Mouse (Mus musculus) mouse trophoblast stem cell (cell line): ENCODE measurements at regions not wholly inside any gene's neighbourhood (a gene's known extent, or its start where the extent isn't known, plus 50 kb on each side); places are given as distances from the start of the nearest gene placed in this dataset.

Source experiments
- in situ Hi-C, 2 experiments: fragments of 300-500 bp; cut with MseI, MboI; formaldehyde crosslinking; loops; 2 replicates in 1 of 2; 3 replicates in 1 of 2; pipeline ENCODE4 v1.15.1; 2025

DNA sequence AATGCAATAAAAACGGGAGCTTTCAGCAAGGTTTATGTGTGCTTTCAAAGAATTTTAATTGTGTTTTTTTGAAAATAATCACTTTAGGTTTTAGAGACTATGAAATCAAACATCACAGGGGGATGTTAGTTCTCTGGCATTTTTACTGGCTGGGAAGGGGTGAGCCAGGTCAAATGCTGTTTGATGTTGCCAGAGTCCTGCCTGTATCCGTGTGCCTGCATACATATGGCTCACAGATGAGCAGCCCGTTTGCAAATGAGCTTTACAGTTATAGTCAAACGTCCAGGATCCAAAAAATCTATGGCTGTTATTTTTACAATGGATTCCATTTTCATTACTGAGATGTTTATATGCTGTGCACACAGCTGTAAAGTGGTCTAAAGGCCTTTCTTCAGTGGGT is 354.7 kb downstream of the Ice1 start:
- in situ Hi-C loops: no loop called here

DNA sequence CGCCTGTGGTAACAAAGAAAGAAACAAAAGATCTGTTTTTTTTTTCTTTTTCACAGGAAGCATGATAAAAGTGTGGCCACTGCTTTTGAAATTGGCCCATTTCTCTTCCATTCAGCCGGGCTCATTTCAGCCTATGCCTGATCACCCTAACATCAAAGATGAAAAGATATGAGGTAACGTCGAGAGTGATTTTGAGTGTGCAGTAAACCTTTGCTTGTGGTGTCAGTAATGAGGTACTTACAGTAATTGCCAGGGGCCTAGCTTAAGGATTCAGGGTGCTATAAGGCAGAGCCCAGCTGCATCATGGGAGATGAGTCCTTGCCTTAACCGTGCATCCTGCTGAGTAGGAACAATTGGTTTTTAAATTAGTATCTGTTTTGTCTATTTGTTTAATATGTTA is 354.2 kb downstream of the Ice1 start:
- in situ Hi-C loops: no loop called here

DNA sequence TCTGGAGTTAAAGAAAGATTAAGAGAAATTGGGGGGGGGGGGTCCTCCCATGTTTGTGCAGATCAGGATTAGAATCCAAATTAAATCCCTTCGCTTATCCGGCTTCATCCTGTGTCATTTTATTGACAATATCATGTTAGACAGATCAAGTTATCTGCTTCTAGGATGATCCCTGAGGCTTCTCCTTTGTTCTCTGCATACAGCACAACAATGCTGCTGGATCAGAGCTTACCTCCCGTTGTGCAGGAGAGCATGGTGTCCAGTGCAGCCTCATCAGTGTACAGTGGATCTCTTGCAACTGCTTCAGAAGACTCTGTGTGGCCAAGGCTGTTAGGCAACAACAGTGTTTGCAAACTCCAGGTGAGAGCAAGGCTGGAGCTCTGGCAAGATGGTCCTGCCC is 344.7 kb downstream of the Ice1 start:
- in situ Hi-C loops: no loop called here

DNA sequence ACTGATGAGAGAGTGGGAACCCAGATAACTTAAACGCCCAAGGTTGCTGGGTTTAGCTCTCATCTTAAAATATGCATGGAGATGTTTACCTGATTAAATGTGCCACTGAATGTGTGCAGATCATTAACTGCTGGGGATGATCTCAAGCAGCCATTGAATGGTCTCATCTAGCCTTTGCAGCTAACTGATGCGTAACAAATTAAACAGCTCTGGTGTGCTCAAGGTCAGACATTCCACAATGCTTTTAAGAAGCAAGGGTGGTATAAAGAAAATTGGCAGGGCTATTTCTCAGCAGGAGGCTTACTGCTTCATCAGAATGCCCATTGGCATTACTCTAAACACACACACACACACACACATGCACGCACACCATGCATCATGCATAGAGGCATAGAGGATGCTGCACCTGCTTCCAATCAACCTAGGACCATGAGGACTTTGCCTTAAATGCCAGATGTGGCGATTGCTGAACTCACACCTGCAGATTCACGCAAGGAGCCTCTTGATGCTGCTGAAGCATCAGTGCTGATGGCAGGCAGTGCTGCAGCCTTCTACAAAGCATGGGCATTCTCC is 333.4 kb downstream of the Ice1 start:
- in situ Hi-C loops: no loop called here

DNA sequence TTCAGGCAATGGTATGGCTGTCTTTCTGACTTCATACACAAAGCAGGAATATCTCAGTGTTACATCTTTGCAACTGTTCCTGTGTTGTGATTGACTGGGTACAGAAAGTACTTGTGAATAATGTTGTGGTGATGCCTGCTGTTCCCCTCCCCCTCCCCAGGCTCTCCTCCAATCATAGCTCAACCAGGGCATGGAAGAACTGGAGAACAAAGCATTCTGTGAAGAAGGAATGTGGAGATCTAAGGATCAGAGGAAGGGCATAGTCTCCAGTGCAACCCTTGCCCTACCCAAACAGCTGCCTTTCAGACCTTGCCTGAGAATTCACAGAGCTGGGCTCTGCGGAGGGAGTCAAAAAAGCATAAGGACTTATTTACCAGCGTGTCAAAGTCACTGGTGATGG is 326.9 kb downstream of the Ice1 start:
- in situ Hi-C loops: no loop called here

DNA sequence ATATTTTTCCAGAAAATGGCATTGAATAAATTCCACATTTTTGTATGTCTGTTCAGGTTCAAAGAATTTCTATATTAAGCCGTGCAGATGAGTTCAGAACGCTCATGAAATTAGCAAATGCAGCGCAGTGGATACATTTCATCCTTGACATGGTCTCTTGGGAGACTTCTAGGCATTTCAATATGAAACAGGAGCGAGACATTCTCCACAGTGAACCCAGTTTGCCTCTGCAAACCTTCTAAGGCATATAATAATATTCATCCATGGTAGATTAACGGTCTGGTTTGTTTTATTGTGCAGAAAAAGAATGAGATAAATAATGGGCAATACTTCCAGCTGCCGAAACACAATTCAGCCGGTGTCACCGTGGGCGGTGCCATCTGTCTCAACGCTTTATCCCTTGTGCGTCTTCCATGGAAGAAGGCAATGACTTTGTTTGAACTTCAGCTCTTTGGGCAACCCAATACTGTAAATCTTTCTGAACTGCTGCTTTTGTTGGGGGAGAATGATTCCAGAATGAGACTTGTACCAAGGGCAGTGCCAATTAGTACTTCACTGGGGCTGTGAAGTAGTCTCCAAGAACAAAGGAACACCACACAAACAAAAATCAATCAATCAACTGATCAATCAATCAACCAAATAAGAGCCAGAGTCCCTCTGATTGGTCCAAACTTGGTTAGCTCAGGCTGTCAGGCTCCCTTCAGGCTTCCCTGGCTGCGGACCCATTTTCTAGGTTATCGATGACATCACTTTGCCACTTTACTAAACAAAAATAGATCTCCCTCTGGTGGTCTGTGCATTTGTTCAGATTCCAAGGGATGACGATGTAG is 326.0 kb downstream of the Ice1 start:
- in situ Hi-C loops: no loop called here

DNA sequence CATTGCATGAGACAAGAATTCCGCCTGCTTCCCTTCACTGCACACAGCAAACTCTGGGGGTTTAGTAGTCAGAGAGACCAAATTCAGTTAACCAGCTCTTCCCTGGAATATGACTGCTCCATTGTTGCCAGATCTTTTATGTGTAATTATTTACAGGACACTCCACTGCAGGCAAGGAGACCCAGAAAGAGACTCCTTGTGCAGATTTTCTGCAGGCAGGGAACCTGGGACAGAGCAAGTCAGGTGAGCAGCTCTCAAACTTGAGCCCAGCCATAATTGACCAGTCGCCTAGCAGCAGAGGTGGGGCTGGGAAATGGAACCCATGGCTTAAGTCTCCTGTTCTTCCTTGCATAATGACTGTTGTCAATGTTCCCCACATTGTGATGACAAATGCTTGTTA is 324.2 kb downstream of the Ice1 start:
- in situ Hi-C loops: no loop called here

DNA sequence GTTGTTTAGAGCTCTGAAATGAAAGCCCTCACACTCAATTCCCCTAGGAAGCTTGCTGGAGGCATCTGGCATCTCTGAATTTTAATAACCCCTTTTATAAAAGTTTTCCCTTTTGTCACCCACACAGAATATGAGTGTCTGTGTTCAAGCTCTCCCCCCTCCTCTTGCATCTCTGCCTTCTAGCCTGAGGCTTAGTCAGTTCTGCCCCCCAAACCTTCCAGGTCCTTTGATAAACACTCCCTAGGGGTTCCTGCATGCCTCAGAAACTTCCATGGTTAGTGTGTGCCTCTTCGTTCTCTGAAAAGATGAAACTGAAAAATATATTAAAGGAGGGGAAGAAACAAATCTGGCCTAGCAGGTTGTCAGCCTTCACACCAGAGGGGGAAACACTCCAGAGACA is 313.9 kb downstream of the Ice1 start:
- in situ Hi-C loops: no loop called here

DNA sequence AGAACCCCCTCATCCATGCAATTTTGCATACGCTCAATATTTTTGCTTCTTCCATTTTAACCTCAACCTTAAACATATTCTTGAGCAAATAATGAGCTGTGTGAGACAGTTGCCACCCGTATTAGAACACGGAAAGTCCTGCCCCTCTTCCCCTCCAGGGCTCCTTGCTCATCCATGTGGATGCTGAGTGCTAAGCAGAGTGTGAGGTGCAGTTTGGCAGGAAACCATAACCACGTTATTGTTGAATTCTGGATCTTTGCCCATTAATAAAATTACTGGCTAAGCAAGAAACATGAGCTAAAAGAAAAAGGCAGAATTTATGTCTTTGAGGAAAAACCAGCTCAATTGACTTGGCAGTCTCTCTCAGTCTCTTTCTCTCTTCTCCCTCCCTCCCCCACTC is 301.4 kb downstream of the Ice1 start:
- in situ Hi-C loops: no loop called here

DNA sequence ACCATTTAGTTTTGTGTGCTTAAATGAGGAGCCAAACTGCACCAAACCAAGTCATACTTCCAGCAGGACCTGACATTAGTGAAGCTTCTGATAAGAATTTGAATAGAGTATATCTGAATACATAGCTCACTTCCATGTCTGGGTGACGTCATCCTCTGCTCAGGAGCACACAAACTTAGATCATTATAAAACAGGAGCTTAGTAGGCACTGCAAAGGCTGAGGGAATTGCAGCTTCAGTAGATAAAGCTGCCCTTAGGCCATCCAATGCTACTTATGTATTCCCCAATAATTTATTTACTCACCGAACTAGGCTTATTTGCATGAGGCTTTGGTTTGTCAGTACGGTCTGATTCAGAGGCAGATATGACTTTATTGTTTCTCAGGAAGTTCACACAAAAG is 297.0 kb downstream of the Ice1 start:
- in situ Hi-C loops: no loop called here

DNA sequence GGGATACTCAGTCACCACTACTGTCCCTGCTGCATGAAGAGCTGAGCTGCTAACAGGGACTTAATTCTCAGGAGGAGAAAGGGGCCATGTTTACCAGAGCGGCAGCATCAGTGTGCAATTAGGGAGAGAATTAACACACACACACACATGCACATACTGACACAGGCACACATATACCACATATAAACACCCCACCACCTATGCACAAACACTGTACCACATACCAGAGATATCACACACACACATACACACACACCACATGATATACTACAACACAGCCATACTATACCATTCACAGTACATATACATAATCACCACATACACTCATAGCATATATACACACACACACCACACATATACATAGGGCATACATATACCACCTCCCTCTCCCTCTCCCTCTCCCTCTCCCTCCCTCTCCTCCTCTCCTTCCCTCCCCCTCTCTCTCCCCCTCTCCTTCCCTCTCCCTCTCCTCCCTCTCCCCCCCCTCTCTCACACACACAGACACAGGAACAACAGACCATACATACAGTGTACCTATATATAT is 294.2 kb downstream of the Ice1 start:
- in situ Hi-C loops: no loop called here

DNA sequence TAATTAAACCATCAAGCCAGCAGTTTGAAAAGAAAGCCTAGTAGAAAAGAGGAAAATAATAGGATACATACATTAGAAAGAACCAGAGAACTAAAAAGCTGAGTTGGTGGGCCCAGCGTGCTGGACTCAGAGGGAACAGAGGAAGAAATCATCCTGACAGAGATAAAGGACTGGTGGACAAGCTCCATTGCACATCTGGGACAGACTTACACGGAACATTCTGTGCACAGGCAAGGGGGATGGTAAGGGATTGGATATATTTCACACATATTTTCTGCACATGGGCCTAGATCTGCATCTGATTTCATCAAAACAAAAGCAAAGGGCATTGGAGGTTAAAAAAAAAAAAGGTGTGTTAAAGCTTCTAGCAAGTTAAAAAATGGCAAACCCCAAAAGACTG is 293.5 kb downstream of the Ice1 start:
- in situ Hi-C loops: no loop called here

DNA sequence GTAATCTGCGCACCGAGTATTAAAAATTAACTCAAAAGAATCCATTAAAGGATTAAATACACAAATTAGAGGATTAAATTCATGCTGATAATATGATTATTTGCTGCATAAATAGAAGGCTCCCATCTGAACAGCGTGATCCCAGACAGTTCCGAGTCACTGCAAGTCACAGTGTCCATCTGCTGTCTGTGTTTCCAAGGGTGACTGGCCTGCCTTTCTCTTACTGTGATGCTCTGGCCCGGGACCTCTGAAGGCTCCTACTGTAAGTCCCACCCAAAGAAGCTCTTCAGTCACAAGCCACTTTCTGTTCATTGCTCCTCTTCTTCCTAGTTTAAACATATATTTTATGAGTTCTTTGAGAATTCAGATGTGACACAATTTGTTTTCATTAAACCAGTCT is 293.1 kb downstream of the Ice1 start:
- in situ Hi-C loops: no loop called here

DNA sequence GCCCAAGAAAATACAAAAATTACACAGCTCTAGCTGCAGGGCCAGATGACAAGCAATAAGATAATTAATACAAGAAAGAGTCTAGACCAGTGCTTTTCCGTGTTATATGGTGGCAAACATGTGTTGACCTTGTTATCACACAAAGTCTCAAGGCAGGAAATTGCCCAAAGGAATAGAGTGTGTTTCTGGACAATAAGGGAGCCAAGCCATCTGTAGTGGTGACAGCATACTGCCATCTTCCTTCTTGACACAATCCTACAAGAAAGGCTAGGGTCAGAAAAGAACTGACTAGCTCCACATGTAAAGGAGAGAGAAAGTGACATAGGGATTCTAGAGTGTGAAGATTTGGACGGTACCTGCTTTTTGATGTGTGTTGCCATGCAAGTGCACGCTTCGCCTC is 289.0 kb downstream of the Ice1 start:
- in situ Hi-C loops: no loop called here

DNA sequence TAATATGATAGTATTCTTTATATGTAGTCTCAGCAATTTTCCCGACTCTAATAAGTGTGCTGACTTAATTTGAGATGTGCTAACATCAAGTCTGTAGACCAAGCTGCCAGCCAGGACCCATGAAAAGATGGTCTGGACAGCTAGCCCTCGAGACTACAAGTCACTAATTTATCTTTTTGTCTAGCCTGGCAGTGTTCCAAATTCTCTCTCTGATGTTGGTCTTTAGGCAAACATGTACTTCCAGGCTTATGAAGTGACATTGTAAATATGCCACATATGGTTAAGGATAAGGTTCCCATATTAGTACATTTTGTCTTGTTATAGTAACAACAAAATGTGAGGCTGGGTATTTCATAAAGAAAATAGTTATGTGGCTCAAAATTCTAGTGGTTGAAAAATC is 288.5 kb downstream of the Ice1 start:
- in situ Hi-C loops: no loop called here

DNA sequence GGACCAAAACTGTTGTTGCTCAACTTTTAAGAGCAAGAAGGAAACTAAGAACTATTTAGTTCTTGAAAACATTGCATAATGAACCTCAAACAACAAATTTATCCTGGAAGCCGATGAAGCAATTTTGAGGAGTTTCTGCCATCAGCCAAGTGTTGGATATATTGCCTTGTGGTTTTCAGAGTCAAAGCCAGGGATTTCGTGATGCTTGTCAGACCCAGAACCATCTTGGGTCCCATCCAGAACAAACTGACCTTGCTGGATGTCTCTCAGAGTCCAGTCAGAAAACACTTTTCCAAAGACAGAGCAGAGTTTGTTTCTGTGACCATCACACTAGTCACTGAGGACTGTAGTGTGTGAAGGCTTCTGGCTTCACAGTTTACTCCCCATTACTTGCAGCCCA is 267.8 kb downstream of the Ice1 start:
- in situ Hi-C loops: no loop called here

DNA sequence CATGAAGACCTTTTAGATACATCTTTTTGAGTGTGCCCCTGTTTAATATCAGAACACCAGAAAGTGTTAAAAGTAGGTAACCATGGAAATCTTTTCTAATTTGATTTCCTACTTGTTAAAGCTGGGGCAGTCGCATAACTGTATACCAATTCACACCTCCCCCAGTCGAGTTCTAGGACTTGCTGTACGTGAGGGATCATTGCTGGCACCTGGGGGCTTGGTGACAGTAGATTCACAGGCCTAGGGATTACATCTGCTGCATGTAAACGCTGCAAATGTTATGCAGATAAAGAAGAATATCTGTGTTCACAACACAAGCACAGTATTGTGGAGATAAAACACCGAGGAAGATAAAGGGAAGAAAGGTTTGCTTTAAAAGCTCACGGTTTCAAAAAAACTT is 256.7 kb downstream of the Ice1 start:
- in situ Hi-C loops: no loop called here

DNA sequence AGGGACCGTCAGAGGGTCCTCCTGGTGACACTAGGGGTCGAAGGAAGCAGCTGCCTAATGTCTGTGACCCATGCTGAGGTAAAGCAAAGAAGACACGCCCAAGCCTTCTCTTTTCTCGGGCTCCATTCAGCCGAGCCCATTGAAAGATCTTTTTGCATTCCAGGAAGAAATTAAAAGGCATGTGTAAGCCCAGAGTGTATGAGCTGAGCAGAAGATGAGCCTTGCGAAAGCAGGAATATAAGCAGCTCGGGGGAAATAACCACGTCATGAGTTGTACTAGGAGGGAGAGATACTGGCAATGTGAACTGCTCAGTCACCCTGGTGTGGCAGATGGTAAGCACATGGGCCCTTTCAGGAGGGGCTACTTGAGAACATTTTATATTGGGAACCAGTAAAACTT is 252.1 kb downstream of the Ice1 start:
- in situ Hi-C loops: no loop called here

DNA sequence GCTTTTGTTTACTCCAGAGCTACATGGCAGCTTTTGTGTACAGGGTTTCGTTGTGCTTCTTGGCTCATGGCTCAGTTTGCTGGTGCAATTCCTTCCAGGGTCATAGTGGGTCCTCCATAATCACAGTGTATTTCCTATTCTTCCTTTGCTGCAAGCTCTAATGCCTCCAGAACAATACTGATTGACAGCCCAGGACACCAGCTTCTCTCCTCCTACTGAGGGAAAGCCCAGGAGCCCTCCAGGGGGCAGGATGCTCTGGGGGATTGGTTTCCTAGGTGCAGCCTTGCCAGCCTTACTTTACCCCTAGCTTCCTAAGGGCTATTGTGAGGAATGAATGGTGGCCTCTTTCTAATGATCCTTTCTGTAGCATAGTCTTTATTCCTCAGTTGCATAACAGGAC is 224.6 kb downstream of the Ice1 start:
- in situ Hi-C loops: no loop called here

DNA sequence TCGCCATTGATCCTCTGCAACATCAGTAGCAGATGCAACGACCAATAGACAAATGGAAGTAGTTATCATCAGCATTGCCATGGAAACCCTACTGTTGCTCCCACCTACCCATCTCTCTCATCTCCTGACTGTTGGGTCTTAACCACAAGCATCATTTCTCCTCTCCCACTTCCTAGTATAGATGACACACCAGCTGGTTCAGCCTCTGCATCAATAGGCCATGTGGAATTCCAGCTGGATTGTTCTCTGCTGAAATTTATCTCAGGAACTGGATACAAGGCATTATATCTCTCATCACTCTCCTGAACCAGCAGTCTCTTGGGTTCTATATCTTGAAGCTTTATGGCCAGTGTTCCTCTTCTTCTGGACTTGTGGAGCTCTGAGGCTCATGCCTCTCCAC is 219.3 kb downstream of the Ice1 start:
- in situ Hi-C loops: no loop called here

DNA sequence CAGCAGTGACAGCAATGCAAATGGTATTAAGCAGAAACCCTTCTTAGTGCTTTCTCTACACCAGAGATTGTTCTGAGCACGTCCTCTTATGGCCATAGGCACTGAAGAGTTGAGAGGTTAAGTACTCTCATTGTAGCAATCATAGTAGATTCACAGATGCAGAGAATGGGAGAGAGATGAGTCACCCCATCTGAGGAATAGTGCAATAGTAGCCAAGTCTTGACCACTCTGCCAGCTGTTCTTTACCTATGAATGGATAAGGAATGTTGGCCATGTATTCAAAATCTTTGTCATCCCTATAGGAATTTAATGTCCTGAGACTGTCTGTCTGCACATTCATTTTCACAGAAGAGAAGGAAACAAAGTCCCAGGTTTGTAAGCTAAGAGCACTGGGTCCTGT is 198.0 kb downstream of the Ice1 start:
- in situ Hi-C loops: no loop called here

DNA sequence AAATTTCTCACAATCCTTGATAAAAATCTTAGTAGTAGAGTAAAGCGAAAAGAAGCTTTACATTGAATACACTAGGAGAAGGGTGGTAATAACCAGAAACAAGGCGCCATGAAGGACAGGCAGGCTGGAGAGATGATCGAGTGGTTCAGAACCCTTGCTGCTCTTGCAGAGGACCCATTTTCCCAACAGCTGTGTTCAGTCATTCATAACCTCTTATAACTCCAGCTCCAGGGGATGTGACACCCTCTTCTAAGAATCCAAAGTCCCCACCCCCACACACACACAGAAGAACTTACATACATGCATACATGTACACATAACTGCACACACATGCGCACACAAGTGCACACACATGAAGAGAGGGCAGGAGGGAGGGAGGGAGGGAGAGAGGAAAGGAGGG is 190.5 kb downstream of the Ice1 start:
- in situ Hi-C loops: no loop called here

DNA sequence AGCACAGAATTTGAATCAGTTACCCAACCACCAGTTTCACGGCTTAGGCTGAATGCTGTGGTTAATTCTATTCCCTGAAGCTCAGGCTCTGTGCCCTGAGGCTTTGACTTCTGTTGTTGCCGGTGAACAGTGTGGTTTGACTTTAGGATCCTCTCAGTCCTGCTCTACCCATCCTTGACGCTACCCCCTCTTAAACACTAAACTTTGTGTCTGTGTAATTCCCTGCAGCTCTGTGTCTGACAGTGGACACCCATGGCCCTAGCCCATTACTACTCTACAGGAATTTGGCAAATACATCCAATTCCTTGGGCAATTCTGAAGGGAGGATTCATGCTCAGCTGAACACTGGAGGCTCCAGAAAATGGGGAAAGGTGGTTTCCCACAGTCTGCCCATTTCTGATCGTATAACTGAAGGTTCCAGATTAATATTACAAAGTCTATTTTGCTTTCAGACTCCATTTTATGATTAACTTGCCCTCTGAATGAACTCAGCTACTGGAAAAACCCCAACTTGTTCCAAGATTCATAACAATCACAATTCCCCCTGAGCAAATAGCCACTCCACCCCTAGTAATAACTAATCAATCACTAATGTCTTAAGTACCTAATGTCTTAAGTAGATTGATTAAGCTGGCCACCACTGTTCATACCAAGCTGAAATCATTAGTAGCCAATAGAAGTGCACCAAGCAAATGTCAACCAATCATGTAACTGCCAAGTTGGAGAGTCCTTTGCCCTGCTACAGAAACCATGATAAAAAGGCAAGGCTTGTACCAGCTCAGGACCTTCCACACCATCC is 182.6 kb downstream of the Ice1 start:
- in situ Hi-C loops: no loop called here
